Mouse (Mus musculus) ES-Bruce4 (cell line): ENCODE measurements at regions not wholly inside any gene's neighbourhood (a gene's known extent, or its start where the extent isn't known, plus 50 kb on each side); places are given as distances from the start of the nearest gene placed in this dataset.
A peak's percentile ranks its signal among the peaks of the same experiment; 100 is the strongest.
"Not testable (repeated sequence)": the region's sequence is repeated elsewhere in the genome, so short reads cannot be mapped to it uniquely, and the experiment has no call there.

Experiments
- H3K27ac ChIP-seq: 2 replicates; pipeline ENCODE4 v1.5.1; 2012; ENCODE audit warnings: low read length, inconsistent platforms; ENCODE audit not compliant: insufficient read depth
- H3K27me3 ChIP-seq: 2 replicates; pipeline ENCODE4 v1.6.1; 2012; ENCODE audit warnings: mild to moderate bottlenecking, low read length, inconsistent platforms; ENCODE audit not compliant: control insufficient read depth, poor library complexity, insufficient read depth, severe bottlenecking
- H3K36me3 ChIP-seq: 2 replicates; pipeline ENCODE4 v1.6.1; 2012; ENCODE audit warnings: inconsistent platforms, mild to moderate bottlenecking, low read length, moderate library complexity; ENCODE audit not compliant: control insufficient read depth, poor library complexity, insufficient read depth, severe bottlenecking
- H3K4me1 ChIP-seq: one replicate; pipeline ENCODE4 v1.8.1; 2011; ENCODE audit warnings: low read length; ENCODE audit not compliant: control insufficient read depth, insufficient read depth
- H3K4me3 ChIP-seq: 2 replicates; pipeline ENCODE4 v1.5.1; 2011; ENCODE audit warnings: low read depth, mild to moderate bottlenecking, low read length
- H3K9ac ChIP-seq: 2 replicates; pipeline ENCODE4 v1.6.1; 2012; ENCODE audit warnings: low read depth, mild to moderate bottlenecking, inconsistent platforms; ENCODE audit not compliant: poor library complexity, severe bottlenecking
- H3K9me3 ChIP-seq: replicated peaks from 2 replicates; pipeline ENCODE4 v1.6.1; 2012; ENCODE audit warnings: mild to moderate bottlenecking, low read length, inconsistent platforms; ENCODE audit not compliant: control insufficient read depth, poor library complexity, insufficient read depth, severe bottlenecking
- CTCF ChIP-seq: IDR thresholded peaks from one replicate; pipeline ENCODE4 v1.8.1; 2011; ENCODE audit warnings: low read depth, low read length
- EP300 ChIP-seq: IDR thresholded peaks from 2 replicates; pipeline ENCODE4 v1.6.1; 2011; ENCODE audit warnings: low read depth, low read length; ENCODE audit not compliant: insufficient read depth
- POLR2A ChIP-seq: IDR thresholded peaks from one replicate; pipeline ENCODE4 v1.8.1; 2011; ENCODE audit warnings: low read length; ENCODE audit not compliant: insufficient read depth

GRCm38 (mm10) chr10:49985038-49985437 lies 196.5 kb upstream of the Grik2 start:
- Histone ChIP-seq H3K36me3 (no peaks in the 10 kb centered on the region), H3K9me3 (no peaks in the 10 kb centered on the region), H3K27me3 (no peaks in the 10 kb centered on the region), H3K9ac (no peak overlapping the region), H3K4me1 (no peaks in the 10 kb centered on the region), H3K4me3 (no peak overlapping the region), H3K27ac (no peak overlapping the region)
- TF ChIP-seq EP300 = no peak
- TF ChIP-seq POLR2A = no peak
- no peak for TF ChIP-seq CTCF

- no peaks in the 10 kb centered on the region for H3K9me3 ChIP-seq
- no peaks in the 10 kb centered on the region for H3K36me3 ChIP-seq
- H3K4me3 ChIP-seq = no peak overlapping the region
Observed at GRCm38 (mm10) chr10:49952434-49952833, 163.9 kb upstream of the Grik2 start.

GRCm38 (mm10) chr10:49937305-49937704 lies 148.7 kb upstream of the Grik2 start:
- H3K9ac ChIP-seq, H3K4me1 ChIP-seq, H3K4me3 ChIP-seq, H3K27me3 ChIP-seq, H3K27ac ChIP-seq, H3K9me3 ChIP-seq, H3K36me3 ChIP-seq: not testable (repeated sequence)

More at GRCm38 (mm10) chr10:49952434-49952833, 163.9 kb upstream of the Grik2 start:
- no peak for TF ChIP-seq CTCF
- no peak for TF ChIP-seq EP300
- no peak for TF ChIP-seq POLR2A
- no peak overlapping the region for H3K27ac ChIP-seq
- H3K4me1 ChIP-seq = no peaks in the 10 kb centered on the region
- no peaks in the 10 kb centered on the region for H3K27me3 ChIP-seq
- H3K9ac ChIP-seq = no peak overlapping the region

GRCm38 (mm10) chr10:49909206-49909605 lies 120.6 kb upstream of the Grik2 start:
- not testable (repeated sequence) for H3K4me1 ChIP-seq, H3K27me3 ChIP-seq, H3K36me3 ChIP-seq, H3K9ac ChIP-seq, H3K4me3 ChIP-seq
- Histone ChIP-seq H3K9me3 (peaks cover 13% of the 10 kb centered on the region), H3K27ac (0 out of 2 replicates have a peak overlapping the region, but pooled peaks have one; percentile 63)

- not testable (repeated sequence) for H3K36me3 ChIP-seq, H3K9ac ChIP-seq, H3K4me1 ChIP-seq, H3K27me3 ChIP-seq, H3K4me3 ChIP-seq
- peak; percentile 83 for TF ChIP-seq EP300
- peak overlapping the region; percentile 80 for H3K27ac ChIP-seq
- peaks cover 13% of the 10 kb centered on the region for H3K9me3 ChIP-seq
Observed at GRCm38 (mm10) chr10:49908126-49908525, 119.6 kb upstream of the Grik2 start.

GRCm38 (mm10) chr10:49904626-49905025 lies 116.1 kb upstream of the Grik2 start:
- H3K4me1 ChIP-seq, H3K27me3 ChIP-seq, H3K27ac ChIP-seq, H3K36me3 ChIP-seq, H3K9ac ChIP-seq, H3K9me3 ChIP-seq, H3K4me3 ChIP-seq: not testable (repeated sequence)

GRCm38 (mm10) chr10:49895436-49895835 lies 106.9 kb upstream of the Grik2 start:
- Histone ChIP-seq H3K4me1 (no peaks in the 10 kb centered on the region), H3K4me3 (no peak overlapping the region), H3K27ac (no peak overlapping the region), H3K9me3 (no peaks in the 10 kb centered on the region), H3K9ac (no peak overlapping the region), H3K27me3 (no peaks in the 10 kb centered on the region), H3K36me3 (no peaks in the 10 kb centered on the region)
- TF ChIP-seq POLR2A = no peak
- no peak for TF ChIP-seq CTCF
- no peak for TF ChIP-seq EP300
